Mouse (Mus musculus) kidney, embryonic 16.5 days (tissue): ENCODE measurements around the gene Krtap28-13. TPM values are rescaled to one million over a fixed set of nuclear protein-coding genes. Genes with fewer than 3 reads are reported as not detected.

Experiments used
- ATAC-seq: fragments of 200-750 bp; cut with Nextera tagmentation; 2 replicates; pipeline ENCODE4 v1.8.0; 2017; ENCODE audit warnings: moderate TSS enrichment; ENCODE audit not compliant: low FRiP score, low TSS enrichment
- H3K27ac ChIP-seq: fragments of 300-500 bp; sonication (generic); 2 replicates; pipeline ENCODE4 v1.5.1; 2014; ENCODE audit warnings: low read length
- H3K27me3 ChIP-seq: fragments of 300-500 bp; sonication (generic); 2 replicates; pipeline ENCODE4 v1.6.1; 2014; ENCODE audit warnings: low read length, control low read depth, mixed read lengths; ENCODE audit not compliant: insufficient read depth
- H3K36me3 ChIP-seq: fragments of 300-500 bp; sonication (generic); 2 replicates; pipeline ENCODE4 v1.6.1; 2014; ENCODE audit warnings: low read length, control low read depth, mixed read lengths; ENCODE audit not compliant: insufficient read depth
- H3K4me1 ChIP-seq: fragments of 300-500 bp; sonication (generic); 2 replicates; pipeline ENCODE4 v1.6.1; 2014; ENCODE audit warnings: low read length, control low read depth, mixed read lengths; ENCODE audit not compliant: insufficient read depth
- H3K4me2 ChIP-seq: fragments of 300-500 bp; sonication (generic); replicated peaks from 2 replicates; pipeline ENCODE4 v1.6.1; 2014; ENCODE audit warnings: low read depth, low read length
- H3K4me3 ChIP-seq: fragments of 300-500 bp; sonication (generic); 2 replicates; pipeline ENCODE4 v1.5.1; 2014; ENCODE audit warnings: mild to moderate bottlenecking, low read length
- H3K9ac ChIP-seq: fragments of 300-500 bp; sonication (generic); replicated peaks from 2 replicates; pipeline ENCODE4 v1.6.1; 2014; ENCODE audit warnings: low read length
- H3K9me3 ChIP-seq: fragments of 300-500 bp; sonication (generic); 2 replicates; pipeline ENCODE4 v1.6.1; 2016; ENCODE audit warnings: low read length, control low read depth
- WGBS: fragments of 180-500 bp; shearing (Covaris S2); extraction: QIAGEN DNeasy Blood & Tissue Kit; methylation state at CpG from one replicate; pipeline ENCODE4 v1.1.7; 2014; 5-methylcytosine and 5-hydroxymethylcytosine counted together
- polyA plus RNA-seq: library from polyadenylated mRNA; unstranded; fragments of >200 nt; fragmentation: Nextera tagmentation; extraction: Ambion mirVana; gene quantifications from 2 replicates; pipeline ENCODE4 v1.2.1, GENCODE M21; 2015

Krtap28-13 gene
- not detected in 2 replicates for polyA plus RNA-seq

- H3K4me1 ChIP-seq, result no peaks in the 10 kb centered on the region
- WGBS, result 89% methylated on average over 4 of the region's 4 CpGs
- H3K27me3 ChIP-seq, result no peaks in the 10 kb centered on the region
- H3K36me3 ChIP-seq, result no peaks in the 10 kb centered on the region
- ATAC-seq, result no peak
- no peak within 1 kb of the TSS for H3K9ac ChIP-seq
- no peaks in the 10 kb centered on the region for H3K9me3 ChIP-seq
- H3K4me3 ChIP-seq, result no peak within 1 kb of the TSS
- no peak within 1 kb of the TSS for H3K27ac ChIP-seq
- H3K4me2 ChIP-seq, result no peak within 1 kb of the TSS
Measured at GRCm38 (mm10) chr1:83060643-83061042, at the start of gene Krtap28-13. Gene Krtap28-13, plus strand, starts transcription at chr1:83060930.

GRCm38 (mm10) chr1:83014477-83014876 is 46.3 kb upstream of the Krtap28-13 start:
- no peak overlapping the region for H3K4me2 ChIP-seq
- H3K36me3 ChIP-seq, result no peaks in the 10 kb centered on the region
- no peak overlapping the region for H3K9ac ChIP-seq
- no peaks in the 10 kb centered on the region for H3K4me1 ChIP-seq
- no peak for ATAC-seq
- H3K4me3 ChIP-seq, result no peak overlapping the region
- H3K9me3 ChIP-seq, result no peaks in the 10 kb centered on the region
- H3K27me3 ChIP-seq, result no peaks in the 10 kb centered on the region
- 81% methylated on average over 3 of the region's 3 CpGs for whole genome bisulfite sequencing
- H3K27ac ChIP-seq, result no peak overlapping the region

GRCm38 (mm10) chr1:83015329-83015879 is 45.3 kb upstream of the Krtap28-13 start:
- no peaks in the 10 kb centered on the region for H3K36me3 ChIP-seq
- no peak overlapping the region for H3K27ac ChIP-seq
- no peaks in the 10 kb centered on the region for H3K4me1 ChIP-seq
- H3K27me3 ChIP-seq, result no peaks in the 10 kb centered on the region
- 82% methylated on average over 10 of the region's 10 CpGs for WGBS
- no peak for ATAC-seq
- no peak overlapping the region for H3K9ac ChIP-seq
- no peak overlapping the region for H3K4me2 ChIP-seq
- H3K9me3 ChIP-seq, result no peaks in the 10 kb centered on the region
- no peak overlapping the region for H3K4me3 ChIP-seq

GRCm38 (mm10) chr1:83016556-83016955 is 44.2 kb upstream of the Krtap28-13 start:
- Histone ChIP-seq H3K4me1 (no peaks in the 10 kb centered on the region), H3K4me2 (no peak overlapping the region), H3K36me3 (no peaks in the 10 kb centered on the region), H3K4me3 (no peak overlapping the region), H3K9ac (no peak overlapping the region), H3K27me3 (no peaks in the 10 kb centered on the region), H3K27ac (no peak overlapping the region), H3K9me3 (no peaks in the 10 kb centered on the region)
- ATAC-seq, result no peak
- 67% methylated on average over 1 of the region's 1 CpGs for WGBS

- ATAC-seq, result no peak
- Histone ChIP-seq H3K27me3 (no peaks in the 10 kb centered on the region), H3K9me3 (no peaks in the 10 kb centered on the region), H3K4me2 (no peak overlapping the region), H3K36me3 (no peaks in the 10 kb centered on the region), H3K9ac (no peak overlapping the region), H3K27ac (no peak overlapping the region), H3K4me1 (no peaks in the 10 kb centered on the region), H3K4me3 (no peak overlapping the region)
- WGBS, result 43% methylated on average over 1 of the region's 1 CpGs
Measured at GRCm38 (mm10) chr1:83031950-83032349, 28.8 kb upstream of the Krtap28-13 start.

- no peak for ATAC-seq
Measured at GRCm38 (mm10) chr1:83032508-83032907, 28.2 kb upstream of the Krtap28-13 start.

GRCm38 (mm10) chr1:83034509-83034908 is 26.2 kb upstream of the Krtap28-13 start:
- Histone ChIP-seq H3K4me2 (no peak overlapping the region), H3K4me3 (no peak overlapping the region), H3K9ac (no peak overlapping the region), H3K36me3 (no peaks in the 10 kb centered on the region), H3K4me1 (peaks cover 7% of the 10 kb centered on the region; the same call in 1 of the 2 replicates), H3K9me3 (no peaks in the 10 kb centered on the region), H3K27me3 (no peaks in the 10 kb centered on the region), H3K27ac (no peak overlapping the region)
- 38% methylated on average over 5 of the region's 5 CpGs for WGBS
- ATAC-seq, result no peak

More at GRCm38 (mm10) chr1:83032508-83032907, 28.2 kb upstream of the Krtap28-13 start:
- Histone ChIP-seq H3K27ac (no peak overlapping the region), H3K9ac (no peak overlapping the region), H3K9me3 (no peaks in the 10 kb centered on the region), H3K4me3 (no peak overlapping the region), H3K4me1 (peaks cover 1% of the 10 kb centered on the region; the same call in 1 of the 2 replicates), H3K27me3 (no peaks in the 10 kb centered on the region), H3K4me2 (no peak overlapping the region), H3K36me3 (no peaks in the 10 kb centered on the region)
- 92% methylated on average over 6 of the region's 6 CpGs for WGBS

- no peak for ATAC-seq
- no peaks in the 10 kb centered on the region for H3K36me3 ChIP-seq
- 72% methylated on average over 11 of the region's 11 CpGs for WGBS
- peak overlapping the region; percentile 76; the same call in 1 of the 2 replicates for H3K4me2 ChIP-seq
- H3K4me1 ChIP-seq, result peaks cover 7% of the 10 kb centered on the region; the same call in 1 of the 2 replicates
- no peaks in the 10 kb centered on the region for H3K9me3 ChIP-seq
- H3K9ac ChIP-seq, result no peak overlapping the region
- no peak overlapping the region for H3K27ac ChIP-seq
- H3K4me3 ChIP-seq, result no peak overlapping the region
- H3K27me3 ChIP-seq, result no peaks in the 10 kb centered on the region
Measured at GRCm38 (mm10) chr1:83036892-83037667, 23.6 kb upstream of the Krtap28-13 start.

- Histone ChIP-seq H3K9ac (peak within 1 kb of the TSS; percentile 71), H3K36me3 (no peaks in the 10 kb centered on the region), H3K4me1 (peaks cover 7% of the 10 kb centered on the region; the same call in 1 of the 2 replicates), H3K4me2 (peak within 1 kb of the TSS; percentile 76), H3K4me3 (peak within 1 kb of the TSS; percentile 64), H3K27ac (peak within 1 kb of the TSS; percentile 36), H3K9me3 (no peaks in the 10 kb centered on the region), H3K27me3 (no peaks in the 10 kb centered on the region)
- ATAC-seq, result peak; percentile 96
- WGBS, result under 1% methylated on average over 25 of the region's 25 CpGs
Measured at GRCm38 (mm10) chr1:83038109-83038672, 22.5 kb upstream of the Krtap28-13 start, which contains the start of gene Slc19a3. Gene Slc19a3, minus strand, starts transcription at chr1:83038448.
